Mouse (Mus musculus): Measurements from ENCODE around the gene Gm20814. TPM values are rescaled to one million over a fixed set of nuclear protein-coding genes. Genes with fewer than 3 reads are reported as not detected.

The Gm20814 gene
- total RNA-seq (2023), result not detected

DNA sequence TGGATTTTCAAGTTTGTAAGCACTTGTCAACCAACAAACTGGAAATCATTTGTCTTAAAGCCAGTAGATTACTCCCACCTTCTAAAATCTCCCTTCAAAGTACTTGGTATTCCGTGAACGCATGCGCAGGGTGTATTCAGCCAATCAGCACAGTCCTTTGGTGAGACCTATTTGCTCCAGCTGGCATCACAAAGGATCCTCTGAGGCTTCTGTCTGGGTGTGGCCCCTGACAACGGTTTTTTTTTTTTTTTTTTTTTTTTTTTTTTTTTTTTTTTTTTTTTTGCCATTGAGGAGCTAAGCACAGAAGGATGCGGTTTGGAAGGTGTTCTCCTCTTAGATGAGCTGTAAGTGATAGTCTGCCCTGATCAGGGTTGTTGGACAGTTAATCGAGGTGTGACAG is at the start of gene Gm20814:
Gm20814 (plus strand) TSS at position 301 of the 400 bp plus-strand sequence.

Data from B cell, adult 67 days (primary cell).